Mouse (Mus musculus) brain, embryonic 14.5 days (tissue): ENCODE measurements around the gene Rnls. TPM values are rescaled to one million over a fixed set of nuclear protein-coding genes. Genes with fewer than 3 reads are reported as not detected.
"Not testable (repeated sequence)": the region's sequence is repeated elsewhere in the genome, so short reads cannot be mapped to it uniquely, and the experiment has no call there.

Experiments
- DNase-seq: peaks from one replicate; pipeline ENCODE4 v3.0.0-alpha.2; 2011; ENCODE audit warnings: low read depth
- CTCF ChIP-seq: fragments of 200-500 bp; IDR thresholded peaks from 2 replicates; pipeline ENCODE4 v1.5.1; 2012; ENCODE audit warnings: inconsistent platforms, mild to moderate bottlenecking, moderate library complexity, borderline replicate concordance; ENCODE audit not compliant: insufficient read depth, insufficient read length; ENCODE audit errors: extremely low read depth
- POLR2A ChIP-seq: fragments of 200-500 bp; IDR thresholded peaks from 2 replicates; pipeline ENCODE4 v1.6.1; 2012; ENCODE audit warnings: mild to moderate bottlenecking, inconsistent platforms, borderline replicate concordance; ENCODE audit not compliant: poor library complexity, insufficient read depth, insufficient read length, severe bottlenecking; ENCODE audit errors: extremely low read depth
- polyA plus RNA-seq: library from polyadenylated mRNA; depleted of rRNA; stranded (reverse); fragments of >200 nt; gene quantifications from 2 replicates; pipeline ENCODE4 v1.2.3, GENCODE M21; 2012; rRNA removed

The Rnls gene
- 2.1 and 2.5 TPM in 2 replicates for polyA plus RNA-seq

DNA sequence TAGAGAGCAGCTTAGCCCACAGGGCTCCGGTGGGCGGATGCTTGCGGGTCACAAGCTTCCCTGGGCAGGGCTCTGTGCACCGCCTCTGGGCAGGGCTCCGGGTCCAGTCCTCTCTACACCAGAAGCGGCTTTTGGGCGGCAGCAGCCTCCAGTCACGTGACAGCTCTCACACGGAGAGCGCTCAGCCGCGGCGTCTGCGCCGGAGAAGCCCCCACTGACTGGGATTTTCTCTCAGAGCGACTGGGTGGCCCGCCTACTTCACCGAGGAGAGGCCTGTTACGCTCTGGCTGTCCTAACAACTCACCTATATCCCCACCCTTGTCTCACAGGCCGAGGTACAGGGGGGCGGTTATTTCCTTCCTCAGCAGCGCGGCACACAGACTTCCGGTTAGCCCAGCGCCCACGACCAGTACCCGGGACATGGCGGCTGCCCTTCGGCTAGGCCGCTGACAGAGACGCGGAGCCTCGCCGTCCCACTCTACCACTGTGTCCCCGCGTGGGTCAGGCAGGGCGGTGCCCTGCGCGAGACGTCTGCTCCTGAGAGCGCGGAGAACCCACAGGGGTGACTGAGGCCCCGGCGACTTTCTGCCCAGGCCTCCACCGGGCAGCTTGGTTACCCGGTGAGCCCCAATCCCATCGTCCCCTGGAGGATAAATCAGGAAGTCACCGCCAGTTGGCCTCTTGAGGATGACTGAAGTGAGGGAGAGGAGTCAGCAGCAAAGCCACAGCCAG lies at the start of gene Rnls:
Rnls (minus strand) TSS at position 645 of the 732 bp plus-strand sequence.
- peak; percentile 95 for DNase-seq

DNA sequence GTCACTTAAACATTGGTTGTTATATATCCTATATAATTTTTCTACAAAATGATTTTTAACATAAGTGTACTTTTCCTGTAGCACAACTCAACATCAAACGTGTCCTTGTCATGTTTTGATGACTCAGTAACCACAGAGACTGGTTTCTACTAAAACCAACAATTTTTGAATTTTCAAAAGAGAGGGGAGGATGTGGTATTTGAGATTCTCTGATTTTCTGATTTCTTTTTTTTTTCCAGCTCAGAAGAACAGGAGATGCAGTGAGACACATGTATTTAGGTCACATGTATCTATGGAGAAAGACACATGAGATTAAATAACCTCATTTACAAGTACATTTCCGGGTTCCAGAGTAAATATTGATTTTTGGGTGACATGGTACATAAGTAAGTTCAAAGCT lies 37.4 kb upstream of the Rnls start:
- DNase-seq, result no peak

More for the DNA sequence above, at the start of gene Rnls:
- peak; percentile 28; the same call in 1 of the 2 replicates for TF ChIP-seq POLR2A
- peak; percentile 28; the same call in 1 of the 2 replicates for TF ChIP-seq CTCF

DNA sequence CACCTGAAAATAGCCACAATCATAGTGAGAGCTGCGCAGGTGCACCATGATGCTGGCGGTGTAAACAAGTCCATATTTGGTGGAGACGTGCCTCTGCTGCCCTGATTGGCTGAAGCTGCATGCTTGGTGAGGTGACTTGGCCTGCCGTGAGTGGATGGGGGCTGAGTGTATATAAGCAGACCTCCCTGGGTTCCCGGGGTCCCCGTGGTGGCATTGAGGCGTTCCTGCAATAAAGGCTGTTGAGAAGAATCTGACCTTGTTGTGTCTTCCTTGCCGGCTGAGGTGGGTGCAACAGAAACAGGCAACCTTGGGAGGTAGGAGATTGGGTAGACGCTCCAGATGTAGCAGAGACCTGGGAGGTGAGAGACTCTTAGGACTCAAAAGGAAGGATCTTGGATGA lies 27.3 kb upstream of the Rnls start:
- not testable (repeated sequence) for DNase-seq

More for the DNA sequence above, 37.4 kb upstream of the Rnls start:
- TF ChIP-seq POLR2A (no peak), CTCF (no peak)

DNA sequence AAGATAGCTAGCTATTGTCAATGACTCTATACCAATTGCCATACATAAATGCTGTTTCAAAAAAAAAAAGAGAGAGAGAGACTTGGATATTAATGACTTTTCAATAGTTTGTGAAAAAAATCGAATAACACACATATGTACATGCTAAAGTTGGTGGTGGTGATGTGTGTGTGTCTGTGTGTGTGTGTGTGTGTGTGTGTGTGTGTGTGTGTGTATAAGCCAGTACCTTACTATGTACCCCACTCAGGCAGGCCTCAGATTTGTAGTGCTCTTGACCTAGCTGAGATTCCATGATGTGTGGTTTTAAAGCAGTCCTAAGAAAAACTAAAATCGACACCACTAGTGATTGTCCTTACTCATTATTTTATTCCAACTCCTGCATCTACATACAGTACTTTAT lies 11.3 kb downstream of the Rnls start:
- DNase-seq, result no peak
- TF ChIP-seq POLR2A, result no peak
- no peak for TF ChIP-seq CTCF

DNA sequence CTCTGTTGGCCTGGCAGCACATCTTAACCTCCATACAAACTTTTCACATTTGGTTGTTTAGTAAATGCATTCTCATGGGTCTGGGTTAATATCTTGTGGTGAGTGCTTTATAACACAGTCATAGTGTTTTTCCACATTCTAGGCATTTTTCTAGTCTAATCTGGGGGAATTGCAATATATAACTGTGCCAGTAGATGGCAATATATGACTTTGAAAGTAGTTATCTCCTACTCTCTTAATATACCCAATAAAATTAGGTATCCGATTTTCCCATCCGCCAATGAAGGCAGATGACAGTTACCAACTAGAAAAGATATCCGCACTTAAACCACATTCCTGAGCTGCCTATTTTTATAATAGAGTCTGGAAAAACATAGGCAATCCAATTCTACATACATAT lies 11.7 kb downstream of the Rnls start:
- TF ChIP-seq CTCF, result peak; percentile 9; the same call in 1 of the 2 replicates
- TF ChIP-seq POLR2A, result no peak
- peak; percentile 66 for DNase-seq

DNA sequence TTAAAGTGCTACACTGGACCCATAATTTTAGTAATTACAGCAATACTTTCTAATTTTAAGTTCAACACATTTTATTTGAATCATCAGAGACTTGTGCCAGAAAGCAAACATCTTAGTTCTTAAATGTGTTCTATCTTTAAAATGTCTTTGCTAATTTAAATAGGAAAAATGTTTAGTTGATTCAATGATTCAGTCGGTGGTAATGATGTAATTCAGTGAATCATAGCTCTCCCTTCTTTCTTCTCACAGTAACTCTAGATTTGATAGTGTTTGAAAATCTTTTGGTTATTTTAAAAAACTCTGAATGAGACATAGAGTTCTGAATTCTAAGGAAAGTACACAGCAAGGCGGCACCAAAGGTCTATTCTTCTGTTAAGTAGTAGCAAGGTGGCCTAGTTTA lies 23.3 kb downstream of the Rnls start:
- DNase-seq, result no peak
- TF ChIP-seq CTCF, result no peak
- TF ChIP-seq POLR2A, result no peak

DNA sequence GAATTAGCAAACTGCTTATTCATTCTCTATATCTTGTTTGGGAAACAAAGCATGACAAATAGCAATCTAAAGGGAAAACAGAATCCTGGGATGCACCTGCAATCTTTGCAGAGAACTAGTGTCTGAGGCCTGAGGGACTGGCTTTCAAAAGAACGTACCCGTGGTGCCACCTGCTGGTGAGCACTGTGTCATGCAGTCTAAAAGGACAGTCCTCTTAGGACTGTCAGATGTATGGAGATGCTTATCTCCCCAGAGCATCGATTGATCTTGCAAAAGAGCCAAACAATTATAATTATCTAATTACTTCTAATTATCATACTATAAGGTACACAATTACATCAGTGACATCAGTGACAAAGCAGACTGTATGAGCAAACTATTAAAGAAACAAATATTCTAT lies 25.4 kb downstream of the Rnls start:
- DNase-seq, result peak; percentile 86
- TF ChIP-seq POLR2A (no peak), CTCF (peak; percentile 94)

DNA sequence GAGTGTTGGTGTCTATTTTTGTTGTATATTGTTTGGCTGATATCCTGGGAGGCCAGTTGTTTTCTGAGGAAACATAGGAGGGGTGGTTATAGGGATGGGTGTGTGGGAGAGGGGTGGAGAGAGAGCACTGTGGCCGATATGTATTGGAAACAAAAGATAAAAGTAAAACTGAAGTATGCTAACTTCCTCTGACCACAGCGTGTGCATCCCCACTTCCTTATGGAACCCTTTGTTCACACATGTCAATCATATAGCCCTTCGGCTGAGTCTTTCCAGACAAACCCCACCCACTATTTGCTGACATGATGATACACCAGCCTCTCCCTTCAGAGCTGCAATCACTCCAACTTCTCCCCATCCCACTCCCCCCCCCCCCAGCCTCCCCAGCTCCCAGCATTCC lies 35.1 kb downstream of the Rnls start:
- TF ChIP-seq POLR2A (no peak), CTCF (no peak)
- DNase-seq, result no peak

DNA sequence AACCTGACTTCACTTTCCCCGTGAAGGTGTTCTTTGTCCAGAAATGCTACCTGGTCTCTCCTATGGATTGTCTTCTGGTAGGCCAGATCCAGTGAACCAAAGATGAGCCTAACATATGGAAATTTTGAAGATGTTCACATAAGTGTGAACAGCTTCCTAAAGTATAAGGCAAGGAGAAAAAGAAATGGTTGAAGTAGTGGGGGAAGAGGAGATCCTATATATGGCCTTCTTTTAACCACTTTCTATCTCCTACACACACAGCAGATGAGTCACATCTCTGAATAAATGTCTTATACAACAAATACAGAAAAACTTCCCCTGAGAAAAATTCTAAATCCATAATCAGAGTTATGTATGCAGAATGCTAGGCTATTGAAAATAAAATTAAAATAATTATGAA lies 52.0 kb downstream of the Rnls start:
- DNase-seq, result no peak
- TF ChIP-seq CTCF (no peak), POLR2A (no peak)

DNA sequence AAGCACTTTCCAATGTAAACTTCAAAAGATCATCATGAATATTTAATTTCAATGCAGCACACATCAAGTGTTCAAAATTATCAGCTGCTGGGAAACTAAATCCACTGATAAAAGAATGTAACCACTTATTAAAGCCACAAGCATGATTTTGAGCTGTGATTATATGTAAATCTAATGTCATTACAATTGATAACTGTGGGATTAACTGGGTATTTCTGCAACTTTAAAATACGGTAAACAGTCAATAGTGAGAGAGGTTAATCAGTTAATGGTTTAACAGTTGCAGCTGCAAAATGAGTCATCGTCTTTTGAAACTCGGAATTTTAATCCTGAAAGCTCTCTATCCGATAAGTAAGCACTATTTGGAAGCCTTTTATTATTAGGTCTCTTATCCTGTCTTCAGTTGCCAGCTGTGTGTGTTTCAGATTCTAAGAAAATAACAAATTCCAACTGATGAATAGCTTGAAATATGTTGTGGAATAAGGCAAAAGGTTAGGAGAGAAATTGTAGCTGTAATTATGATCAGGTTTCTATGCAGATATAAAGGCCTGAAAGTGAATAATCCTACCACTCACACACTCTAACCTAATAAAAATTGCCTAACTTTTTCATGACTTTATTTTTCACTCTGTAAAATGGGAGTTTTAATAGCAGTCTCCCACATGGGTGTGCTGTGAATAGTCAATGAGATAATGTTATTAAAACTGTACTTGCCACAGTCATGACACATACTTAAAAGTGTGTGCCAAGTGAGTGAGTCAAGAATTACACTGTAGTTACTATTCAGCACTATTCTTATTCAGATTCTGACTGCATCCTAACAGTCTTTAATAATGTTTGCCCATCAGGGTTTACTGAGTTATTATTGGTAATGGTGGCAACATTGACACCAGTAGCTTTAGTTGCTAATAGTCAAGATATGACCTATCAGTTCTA lies 65.1 kb downstream of the Rnls start:
- TF ChIP-seq POLR2A (no peak), CTCF (no peak)

DNA sequence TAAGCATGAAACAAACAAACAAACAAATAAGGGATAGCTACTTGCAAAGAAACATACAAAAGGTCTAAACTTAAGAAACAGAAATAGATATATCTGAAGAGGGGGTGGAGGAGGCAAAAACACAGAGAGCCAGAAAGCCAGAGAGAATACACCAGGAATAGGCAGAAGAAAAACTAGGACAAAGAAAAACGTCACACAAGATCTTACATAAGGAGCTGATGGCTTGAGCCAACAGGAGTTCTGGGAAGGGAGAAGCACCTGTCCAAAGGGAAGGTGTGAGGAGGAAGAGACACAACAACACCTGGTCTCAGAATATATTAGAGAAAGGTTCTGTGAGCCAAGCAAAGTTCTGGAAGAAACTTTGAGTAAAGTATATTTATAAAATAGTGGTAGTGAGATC lies 73.3 kb downstream of the Rnls start:
- no peak for DNase-seq
- TF ChIP-seq POLR2A (no peak), CTCF (no peak)

More for the DNA sequence above, 65.1 kb downstream of the Rnls start:
- peak; percentile 67 for DNase-seq
